Mouse (Mus musculus) embryonic facial prominence, embryonic 15.5 days (tissue): ENCODE measurements around the gene Nars2. TPM values are rescaled to one million over a fixed set of nuclear protein-coding genes. Genes with fewer than 3 reads are reported as not detected.

Experiments
- ATAC-seq: fragments of 200-750 bp; cut with Nextera tagmentation; 2 replicates; pipeline ENCODE4 v1.8.0; 2017; ENCODE audit warnings: low read depth, moderate TSS enrichment; ENCODE audit not compliant: insufficient number of reproducible peaks, low FRiP score, low TSS enrichment
- H3K27ac ChIP-seq: fragments of 300-500 bp; sonication (generic); replicated peaks from 2 replicates; pipeline ENCODE4 v1.5.1; 2015; ENCODE audit warnings: mild to moderate bottlenecking, inconsistent platforms
- H3K27me3 ChIP-seq: fragments of 300-500 bp; sonication (generic); 2 replicates; pipeline ENCODE4 v1.6.1; 2015; ENCODE audit warnings: inconsistent platforms
- H3K36me3 ChIP-seq: fragments of 300-500 bp; sonication (generic); 2 replicates; pipeline ENCODE4 v1.6.1; 2015; ENCODE audit warnings: mild to moderate bottlenecking, inconsistent platforms
- H3K4me1 ChIP-seq: fragments of 300-500 bp; sonication (generic); 2 replicates; pipeline ENCODE4 v1.6.1; 2015; ENCODE audit warnings: inconsistent platforms
- H3K4me2 ChIP-seq: fragments of 300-500 bp; sonication (generic); replicated peaks from 2 replicates; pipeline ENCODE4 v1.6.1; 2015; ENCODE audit warnings: mild to moderate bottlenecking, inconsistent platforms
- H3K4me3 ChIP-seq: fragments of 300-500 bp; sonication (generic); replicated peaks from 2 replicates; pipeline ENCODE4 v1.5.1; 2015; ENCODE audit warnings: mild to moderate bottlenecking, inconsistent platforms
- H3K9ac ChIP-seq: fragments of 300-500 bp; sonication (generic); 2 replicates; pipeline ENCODE4 v1.6.1; 2015; ENCODE audit warnings: inconsistent platforms
- H3K9me3 ChIP-seq: fragments of 300-500 bp; sonication (generic); replicated peaks from 2 replicates; pipeline ENCODE4 v1.6.1; 2016; ENCODE audit warnings: inconsistent platforms
- WGBS: fragments of 180-500 bp; shearing (Covaris S2); methylation state at CpG from one replicate; pipeline ENCODE4 v1.1.7; 2015; 5-methylcytosine and 5-hydroxymethylcytosine counted together
- polyA plus RNA-seq: library from polyadenylated mRNA; unstranded; fragments of >200 nt; fragmentation: Nextera tagmentation; extraction: Ambion mirVana; gene quantifications from 2 replicates; pipeline ENCODE4 v1.2.1, GENCODE M21; 2015

Nars2 gene
- polyA plus RNA-seq, 1 experiment from 2014 or later = 20.5 TPM

GRCm38 (mm10) chr7:97074974-97075373 lies 123.7 kb downstream of the Nars2 start:
- Histone ChIP-seq H3K36me3 (no peaks in the 10 kb centered on the region), H3K27ac (no peak overlapping the region), H3K9me3 (no peaks in the 10 kb centered on the region), H3K9ac (no peak overlapping the region), H3K4me3 (no peak overlapping the region), H3K4me2 (no peak overlapping the region), H3K4me1 (peaks cover 3% of the 10 kb centered on the region; the same call in 1 of the 2 replicates), H3K27me3 (no peaks in the 10 kb centered on the region)
- WGBS = 42% methylated on average over 1 of the region's 1 CpGs
- ATAC-seq = no peak

GRCm38 (mm10) chr7:97076977-97077376 lies 125.7 kb downstream of the Nars2 start:
- Histone ChIP-seq H3K4me2 (no peak overlapping the region), H3K36me3 (no peaks in the 10 kb centered on the region), H3K9me3 (no peaks in the 10 kb centered on the region), H3K9ac (no peak overlapping the region), H3K27ac (no peak overlapping the region), H3K4me1 (peaks cover 9% of the 10 kb centered on the region), H3K27me3 (no peaks in the 10 kb centered on the region), H3K4me3 (no peak overlapping the region)
- no peak for ATAC-seq

- Histone ChIP-seq H3K27ac (no peak overlapping the region), H3K9ac (no peak overlapping the region), H3K4me2 (no peak overlapping the region), H3K4me1 (peaks cover 18% of the 10 kb centered on the region), H3K4me3 (no peak overlapping the region), H3K36me3 (no peaks in the 10 kb centered on the region), H3K9me3 (no peaks in the 10 kb centered on the region), H3K27me3 (no peaks in the 10 kb centered on the region)
- no peak for ATAC-seq
- 31% methylated on average over 4 of the region's 4 CpGs for WGBS
Measured at GRCm38 (mm10) chr7:97078685-97079084, 127.4 kb downstream of the Nars2 start.

GRCm38 (mm10) chr7:97079145-97079544 lies 127.8 kb downstream of the Nars2 start:
- H3K4me3 ChIP-seq = no peak overlapping the region
- no peak overlapping the region for H3K9ac ChIP-seq
- H3K36me3 ChIP-seq = no peaks in the 10 kb centered on the region
- H3K4me1 ChIP-seq = peaks cover 18% of the 10 kb centered on the region
- no peaks in the 10 kb centered on the region for H3K9me3 ChIP-seq
- no peak for ATAC-seq
- H3K27me3 ChIP-seq = no peaks in the 10 kb centered on the region
- 0 out of 2 replicates have a peak overlapping the region, but pooled peaks have one; percentile 17 for H3K27ac ChIP-seq
- H3K4me2 ChIP-seq = peak overlapping the region; percentile 25; the same call in 1 of the 2 replicates
- 8% methylated on average over 6 of the region's 6 CpGs for WGBS

DNA sequence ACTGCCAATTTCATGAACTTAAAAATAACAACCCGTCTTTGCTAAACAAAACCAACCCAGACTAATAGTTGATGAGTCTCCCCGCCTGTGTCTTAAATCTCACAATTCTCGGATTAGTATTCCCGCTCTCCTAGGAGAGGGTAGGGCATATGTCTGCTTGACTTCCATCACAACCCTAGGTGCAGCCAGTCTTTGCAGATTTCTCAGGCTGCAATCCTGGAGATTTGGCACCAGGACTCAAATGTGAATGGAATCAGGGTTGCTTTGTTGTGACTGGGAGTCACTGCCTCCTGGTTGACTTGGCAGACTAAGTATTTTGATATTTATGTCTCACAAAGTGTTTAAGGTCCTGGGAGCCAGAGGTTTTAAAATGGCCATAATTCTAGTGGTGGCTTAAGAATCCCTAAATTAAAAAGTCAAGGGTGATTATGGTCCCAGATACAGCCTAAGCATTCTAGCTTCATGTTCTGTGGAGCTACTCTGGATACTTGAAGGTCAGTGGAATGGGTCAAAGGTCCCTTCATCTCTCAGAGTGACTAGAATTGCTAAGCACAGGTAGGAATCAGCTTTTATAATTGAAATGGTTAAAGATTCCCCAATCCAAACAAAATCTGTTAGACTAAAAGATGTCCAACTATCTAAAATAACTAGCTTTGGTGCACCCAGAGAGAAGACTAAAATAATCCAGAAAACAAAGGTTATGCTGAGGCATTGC lies 128.5 kb downstream of the Nars2 start:
- ATAC-seq = no peak
- Histone ChIP-seq H3K27me3 (no peaks in the 10 kb centered on the region), H3K36me3 (no peaks in the 10 kb centered on the region), H3K27ac (0 out of 2 replicates have a peak overlapping the region, but pooled peaks have one; percentile 17), H3K9me3 (no peaks in the 10 kb centered on the region), H3K4me3 (no peak overlapping the region), H3K9ac (no peak overlapping the region), H3K4me1 (peaks cover 18% of the 10 kb centered on the region), H3K4me2 (no peak overlapping the region; the same call in 1 of the 2 replicates)
- WGBS = 47% methylated on average over 4 of the region's 4 CpGs

DNA sequence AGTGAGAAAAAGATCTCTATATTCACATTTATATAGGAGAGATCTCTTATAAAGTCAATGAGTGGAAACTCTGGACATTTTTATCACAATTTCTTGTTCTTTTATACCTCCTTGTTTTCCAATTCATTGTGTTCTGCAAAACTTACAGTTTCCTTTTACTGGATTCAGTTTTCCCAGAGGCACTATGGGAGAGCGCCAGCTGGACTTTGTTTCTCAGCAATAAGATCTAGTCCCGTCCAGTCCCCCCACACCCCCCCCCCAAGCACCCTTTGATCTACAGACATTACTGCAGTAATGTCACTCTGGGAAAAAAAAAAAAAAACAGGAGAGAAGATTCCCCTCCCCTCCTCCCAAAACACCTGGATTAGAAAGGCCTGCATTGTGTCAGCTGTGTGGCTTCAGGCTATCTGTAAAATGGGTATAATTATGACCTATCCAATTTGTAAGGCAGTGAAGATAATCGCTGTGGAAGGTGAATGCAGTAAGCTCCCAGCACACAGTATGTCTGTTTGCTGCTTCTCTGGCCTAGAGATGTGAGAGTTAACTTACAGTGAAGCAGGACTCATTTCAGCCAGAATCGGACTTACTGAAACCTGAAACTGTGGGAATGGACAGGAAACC lies 129.4 kb downstream of the Nars2 start:
- H3K27ac ChIP-seq = peak overlapping the region; percentile 78
- no peaks in the 10 kb centered on the region for H3K36me3 ChIP-seq
- ATAC-seq = no peak
- peak overlapping the region; percentile 76 for H3K9ac ChIP-seq
- peak overlapping the region; percentile 86 for H3K4me3 ChIP-seq
- peak overlapping the region; percentile 89 for H3K4me2 ChIP-seq
- WGBS = 16% methylated on average over 4 of the region's 4 CpGs
- H3K4me1 ChIP-seq = peaks cover 18% of the 10 kb centered on the region
- H3K9me3 ChIP-seq = no peaks in the 10 kb centered on the region
- no peaks in the 10 kb centered on the region for H3K27me3 ChIP-seq

- WGBS = 0% methylated on average over 53 of the region's 83 CpGs
- Histone ChIP-seq H3K36me3 (no peaks in the 10 kb centered on the region), H3K27me3 (no peaks in the 10 kb centered on the region), H3K9me3 (no peaks in the 10 kb centered on the region), H3K4me1 (peaks cover 18% of the 10 kb centered on the region), H3K9ac (peak within 1 kb of the TSS; percentile 76), H3K4me2 (peak within 1 kb of the TSS; percentile 89), H3K27ac (peak within 1 kb of the TSS; percentile 84), H3K4me3 (peak within 1 kb of the TSS; percentile 86)
- peak; percentile 84 for ATAC-seq
Measured at GRCm38 (mm10) chr7:97081242-97081958, 130.1 kb downstream of the Nars2 start, which contains the start of gene Gab2. Gab2 (plus strand) TSS chr7:97081586.

- Histone ChIP-seq H3K9me3 (no peaks in the 10 kb centered on the region), H3K9ac (peak overlapping the region; percentile 76), H3K27me3 (no peaks in the 10 kb centered on the region), H3K27ac (peak overlapping the region; percentile 84), H3K36me3 (no peaks in the 10 kb centered on the region), H3K4me3 (peak overlapping the region; percentile 86), H3K4me1 (peaks cover 18% of the 10 kb centered on the region), H3K4me2 (peak overlapping the region; percentile 89)
- ATAC-seq = peak; percentile 47
- under 1% methylated on average over 37 of the region's 38 CpGs for WGBS
Measured at GRCm38 (mm10) chr7:97081959-97082218, 130.6 kb downstream of the Nars2 start.

DNA sequence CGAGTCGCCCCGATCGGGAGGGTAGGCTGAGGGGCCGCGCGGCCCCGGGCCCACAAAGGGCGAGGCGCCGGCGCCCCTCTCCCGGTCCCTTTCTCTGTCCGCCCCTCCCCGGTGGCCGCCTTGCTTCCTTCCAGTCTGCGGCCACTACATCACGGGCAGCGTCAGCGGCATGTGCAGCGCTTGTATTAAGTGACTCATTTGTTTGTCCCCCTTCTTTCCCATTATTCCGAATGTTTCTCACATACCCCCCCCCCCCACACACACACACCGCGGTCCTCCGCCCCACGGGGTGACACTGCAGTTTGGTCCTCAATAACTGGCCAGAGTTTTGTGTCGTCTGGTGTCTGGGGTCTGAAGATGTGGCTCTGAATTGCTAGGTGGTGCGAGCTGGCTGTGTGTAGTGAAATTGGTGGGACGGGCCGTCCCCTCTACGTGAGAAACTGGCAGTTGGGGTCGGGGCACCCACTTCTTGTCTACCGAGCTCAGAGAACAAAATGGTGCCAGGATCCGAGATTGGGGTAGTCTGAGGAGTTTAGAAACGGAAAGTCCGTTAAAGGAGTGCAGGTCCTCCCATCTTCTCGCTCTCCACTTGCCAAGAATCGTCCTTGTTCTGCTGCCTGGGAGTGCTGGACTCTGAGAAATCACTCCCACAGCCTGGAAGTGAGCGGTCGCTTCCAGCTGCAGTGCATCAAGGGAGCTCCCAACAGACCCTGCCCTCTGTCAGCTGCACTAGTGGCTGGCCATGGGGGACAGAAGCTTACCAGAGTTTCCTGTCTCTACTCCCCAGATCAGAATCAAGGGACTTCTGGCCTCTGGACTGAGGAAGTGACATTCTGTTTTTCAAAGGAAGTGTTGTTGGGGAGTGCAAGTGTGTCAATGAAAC lies 131.2 kb downstream of the Nars2 start:
- H3K27ac ChIP-seq = peak overlapping the region; percentile 84
- H3K27me3 ChIP-seq = no peaks in the 10 kb centered on the region
- peak; percentile 57; the same call in 1 of the 2 replicates for ATAC-seq
- H3K4me2 ChIP-seq = peak overlapping the region; percentile 89
- H3K36me3 ChIP-seq = no peaks in the 10 kb centered on the region
- under 1% methylated on average over 35 of the region's 40 CpGs for WGBS
- H3K9me3 ChIP-seq = no peaks in the 10 kb centered on the region
- peak overlapping the region; percentile 76 for H3K9ac ChIP-seq
- peaks cover 18% of the 10 kb centered on the region for H3K4me1 ChIP-seq
- H3K4me3 ChIP-seq = peak overlapping the region; percentile 86

DNA sequence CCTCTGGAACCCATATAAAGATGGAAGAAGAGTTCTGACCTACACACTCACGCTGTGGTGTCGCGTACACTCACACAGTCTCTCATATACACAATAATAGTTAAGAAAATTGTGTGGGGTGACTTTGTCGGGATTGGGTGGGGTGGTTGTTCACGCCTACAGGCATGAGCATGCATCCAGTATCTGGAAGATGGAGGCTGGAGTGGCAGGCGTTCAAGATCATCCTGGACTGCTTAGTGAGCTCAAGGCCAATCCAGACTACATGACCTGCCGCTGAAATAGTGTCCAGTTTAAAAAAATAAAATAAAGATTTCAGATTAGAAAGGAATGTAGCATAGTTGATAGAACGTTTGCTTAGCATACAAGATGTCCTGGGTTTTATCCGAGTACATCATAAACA lies 132.3 kb downstream of the Nars2 start:
- no peak overlapping the region for H3K27ac ChIP-seq
- no peak overlapping the region for H3K4me3 ChIP-seq
- ATAC-seq = no peak

DNA sequence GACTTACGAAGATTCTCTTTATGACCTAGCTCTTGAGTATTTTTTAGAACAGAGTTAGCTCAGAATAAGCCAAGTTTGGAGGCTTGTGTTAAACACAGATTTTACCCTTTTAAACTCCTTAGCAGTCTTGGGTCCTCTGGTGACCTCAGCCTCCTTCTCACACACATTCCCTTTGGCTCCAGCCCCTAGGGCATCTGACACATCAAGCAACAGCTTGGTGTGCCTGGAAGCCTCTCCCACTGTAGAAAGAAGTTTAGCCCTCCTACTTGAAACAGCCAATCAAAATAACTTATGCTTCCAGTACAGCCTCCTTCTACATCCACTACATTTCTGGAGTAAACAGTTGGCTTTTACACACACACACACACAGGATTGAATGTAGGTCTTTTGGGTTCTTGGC lies 132.9 kb downstream of the Nars2 start:
- no peak overlapping the region for H3K27ac ChIP-seq
- no peaks in the 10 kb centered on the region for H3K9me3 ChIP-seq
- no peaks in the 10 kb centered on the region for H3K36me3 ChIP-seq
- peaks cover 17% of the 10 kb centered on the region for H3K4me1 ChIP-seq
- 95% methylated on average over 1 of the region's 1 CpGs for WGBS
- no peaks in the 10 kb centered on the region for H3K27me3 ChIP-seq
- ATAC-seq = no peak
- H3K4me3 ChIP-seq = no peak overlapping the region
- H3K9ac ChIP-seq = no peak overlapping the region
- H3K4me2 ChIP-seq = no peak overlapping the region

More for the DNA sequence above, 132.3 kb downstream of the Nars2 start:
- WGBS = 77% methylated on average over 9 of the region's 9 CpGs
- Histone ChIP-seq H3K4me2 (no peak overlapping the region), H3K4me1 (peaks cover 18% of the 10 kb centered on the region), H3K27me3 (no peaks in the 10 kb centered on the region), H3K36me3 (no peaks in the 10 kb centered on the region), H3K9me3 (no peaks in the 10 kb centered on the region), H3K9ac (no peak overlapping the region)
